Mouse (Mus musculus) CH12.LX (cell line): ENCODE measurements around the gene Ktn1. TPM values are rescaled to one million over a fixed set of nuclear protein-coding genes. Genes with fewer than 3 reads are reported as not detected.
A peak's percentile ranks its signal among the peaks of the same experiment; 100 is the strongest.

Experiments used
- DNase-seq: peaks from one replicate; pipeline ENCODE4 v3.0.0-alpha.2; 2013; ENCODE audit errors: extremely low read depth
- H3K27ac ChIP-seq: 2 replicates; pipeline ENCODE4 v1.5.1; 2012; ENCODE audit warnings: low read depth, mild to moderate bottlenecking, control low read depth, moderate library complexity; ENCODE audit not compliant: insufficient read depth
- H3K27me3 ChIP-seq: replicated peaks from 2 replicates; pipeline ENCODE3; 2012; ENCODE audit warnings: inconsistent platforms
- H3K36me3 ChIP-seq, 2 experiments: replicated peaks in 1 of 2; 2 replicates each; pipeline versions ENCODE3 to v1.6.1; 2012; ENCODE audit warnings: inconsistent platforms in 1 of 2, low read length in 1 of 2, mild to moderate bottlenecking in 1 of 2, mixed read lengths in 1 of 2, moderate library complexity in 1 of 2; ENCODE audit not compliant: control insufficient read depth in 1 of 2, insufficient read depth in 1 of 2
- H3K4me1 ChIP-seq, 2 experiments: 2 replicates each; pipeline ENCODE4 v1.6.1; 2012; ENCODE audit warnings: inconsistent platforms in 1 of 2, moderate library complexity in 1 of 2; ENCODE audit not compliant: insufficient read depth in 2 of 2, control insufficient read depth in 1 of 2
- H3K4me2 ChIP-seq: 2 replicates; pipeline ENCODE4 v1.6.1; 2012; ENCODE audit warnings: low read depth, mild to moderate bottlenecking, control low read depth; ENCODE audit not compliant: poor library complexity, insufficient read depth, severe bottlenecking
- H3K4me3 ChIP-seq, 3 experiments: fragments of 150-350 bp in 1 of 3; sonication (generic) in 1 of 3; replicated peaks in 1 of 3; 2 replicates each; pipeline versions ENCODE3 to v1.5.1; 2011 to 2012; ENCODE audit warnings: low read depth in 2 of 3, low read length in 2 of 3, mild to moderate bottlenecking in 2 of 3, moderate library complexity in 2 of 3, control low read depth in 1 of 3, improper control_type of control experiment in 1 of 3, inconsistent platforms in 1 of 3, mixed read lengths in 1 of 3; ENCODE audit not compliant: poor library complexity in 1 of 3
- H3K79me2 ChIP-seq: replicated peaks from 2 replicates; pipeline ENCODE4 v1.6.1; 2012; ENCODE audit warnings: mild to moderate bottlenecking, moderate library complexity; ENCODE audit not compliant: control insufficient read depth, poor library complexity, insufficient read depth, severe bottlenecking; ENCODE audit errors: extremely low read depth
- H3K9ac ChIP-seq: 2 replicates; pipeline ENCODE4 v1.6.1; 2012; ENCODE audit warnings: low read depth, mild to moderate bottlenecking, control low read depth, moderate library complexity; ENCODE audit not compliant: insufficient read depth
- H3K9me3 ChIP-seq: replicated peaks from 2 replicates; pipeline ENCODE3; 2012; ENCODE audit warnings: low read length, inconsistent platforms, mixed read lengths
- ETS1 ChIP-seq: conservative IDR thresholded peaks from 2 replicates; pipeline ENCODE4 v1.6.1; 2012; ENCODE audit warnings: low read depth, mild to moderate bottlenecking, inconsistent platforms, low read length, improper control_type of control experiment, moderate library complexity
- IRF4 ChIP-seq: IDR thresholded peaks from 2 replicates; pipeline ENCODE4 v1.6.1; 2014; ENCODE audit warnings: low read depth, mild to moderate bottlenecking, inconsistent platforms, low read length, improper control_type of control experiment
- JUND ChIP-seq: conservative IDR thresholded peaks from 2 replicates; pipeline ENCODE4 v1.6.1; 2011; ENCODE audit warnings: low read depth, low read length, improper control_type of control experiment
- MXI1 ChIP-seq: IDR thresholded peaks from 2 replicates; pipeline ENCODE4 v1.6.1; 2011; ENCODE audit warnings: mild to moderate bottlenecking, low read depth, low read length, improper control_type of control experiment
- NELFE ChIP-seq: IDR thresholded peaks from 2 replicates; pipeline ENCODE4 v1.6.1; 2011; ENCODE audit warnings: low read depth, low read length, improper control_type of control experiment
- RCOR1 ChIP-seq: conservative IDR thresholded peaks from 2 replicates; pipeline ENCODE4 v1.6.1; 2012; ENCODE audit warnings: low read depth, mild to moderate bottlenecking, inconsistent platforms, low read length, improper control_type of control experiment
- UBTF ChIP-seq: IDR thresholded peaks from 2 replicates; pipeline ENCODE4 v1.6.1; 2012; ENCODE audit warnings: low read depth, mild to moderate bottlenecking, inconsistent platforms, low read length, improper control_type of control experiment, moderate library complexity
- USF2 ChIP-seq: conservative IDR thresholded peaks from 2 replicates; pipeline ENCODE4 v1.6.1; 2011; ENCODE audit warnings: low read depth, low read length, improper control_type of control experiment
- ZC3H11A ChIP-seq: IDR thresholded peaks from 2 replicates; pipeline ENCODE4 v1.6.1; 2012; ENCODE audit warnings: low read depth, mild to moderate bottlenecking, inconsistent platforms, low read length, improper control_type of control experiment
- dilution Hi-C: fragments of 300-500 bp; cut with MboI; formaldehyde crosslinking; loops from 2 replicates; pipeline ENCODE4 v1.14.3; 2020; ENCODE audit warnings: low sequenced_read_pairs; ENCODE audit not compliant: extremely low pct_unique_long_range_greater_than_20kb, extremely low pct_ligation_motif_present
- in situ Hi-C: fragments of 300-500 bp; cut with MboI; formaldehyde crosslinking; loops from 3 replicates; pipeline ENCODE4 v1.14.3; 2019; ENCODE audit warnings: low sequenced_read_pairs, low pct_ligation_motif_present, low pct_unique_long_range_greater_than_20kb, mixed read lengths
- polyA plus RNA-seq: library from polyadenylated mRNA; unstranded; fragments of >175 nt; gene quantifications from 2 replicates; pipeline ENCODE4 v1.2.1, GENCODE M21; 2012; ENCODE audit warnings: low read depth; ENCODE audit not compliant: insufficient read length
- total RNA-seq, 2 experiments: library from RNA; depleted of rRNA; stranded (reverse); fragments of 300-350 nt in 1 of 2; fragments of >200 nt in 1 of 2; gene quantifications; 2 replicates each; pipeline ENCODE4 v1.2.3; 2012 to 2014

The Ktn1 gene
- total and polyA plus RNA-seq, 3 experiments: 23.2 to 56.5 (median 25.6) TPM

- in situ Hi-C loops: no loop called here
- dilution Hi-C loops: no loop called here
- Histone ChIP-seq H3K4me2 (no peak overlapping the region), H3K9ac (no peak overlapping the region), H3K4me3 (no peak overlapping the region), H3K9me3 (no peaks in the 10 kb centered on the region), H3K36me3 (no peaks in the 10 kb centered on the region), H3K79me2 (peaks cover 14% of the 10 kb centered on the region), H3K4me1 (peaks cover under 1 to 18% of the 10 kb centered on the region in 2 experiments; a peak in 3 of 4 replicates), H3K27ac (no peak overlapping the region), H3K27me3 (no peaks in the 10 kb centered on the region)
- DNase-seq: no peak
- TF ChIP-seq IRF4: no peak
- TF ChIP-seq UBTF: no peak
Measured at GRCm38 (mm10) chr14:47646246-47646645, 2.0 kb upstream of the Ktn1 start.

- Histone ChIP-seq H3K4me1 (peaks cover 2 to 24% of the 10 kb centered on the region in 2 experiments; a peak in 3 of 4 replicates), H3K27me3 (no peaks in the 10 kb centered on the region), H3K9me3 (no peaks in the 10 kb centered on the region), H3K9ac (no peak overlapping the region), H3K4me2 (peak overlapping the region; percentile 11; the same call in 1 of the 2 replicates), H3K79me2 (peaks cover 16% of the 10 kb centered on the region), H3K4me3 (no peak overlapping the region), H3K27ac (no peak overlapping the region), H3K36me3 (no peaks in the 10 kb centered on the region)
- no peak for DNase-seq
- TF ChIP-seq ZC3H11A (no peak), IRF4 (no peak), NELFE (no peak), USF2 (no peak), MXI1 (no peak), RCOR1 (no peak), JUND (no peak), UBTF (no peak), ETS1 (no peak)
- in situ Hi-C loops: no loop called here
- dilution Hi-C loops: no loop called here
Measured at GRCm38 (mm10) chr14:47646696-47647516, 1.3 kb upstream of the Ktn1 start.
